Mouse (Mus musculus) erythroblast, embryonic 14.5 days (primary cell): ENCODE data around the gene Gak. TPM values are rescaled to one million over a fixed set of nuclear protein-coding genes. Genes with fewer than 3 reads are reported as not detected.
"Not testable (repeated sequence)": the region's sequence is repeated elsewhere in the genome, so short reads cannot be mapped to it uniquely, and the experiment has no call there.

Experiments
- H3K27me3 ChIP-seq: 2 replicates; pipeline ENCODE4 v1.6.1; 2012; ENCODE audit warnings: inconsistent platforms; ENCODE audit not compliant: control insufficient read depth
- H3K36me3 ChIP-seq: 2 replicates; pipeline ENCODE4 v1.6.1; 2012; ENCODE audit warnings: mild to moderate bottlenecking, inconsistent platforms; ENCODE audit not compliant: control insufficient read depth
- H3K4me1 ChIP-seq: 2 replicates; pipeline ENCODE4 v1.6.1; 2012; ENCODE audit warnings: inconsistent platforms; ENCODE audit not compliant: control insufficient read depth
- H3K4me3 ChIP-seq: replicated peaks from 2 replicates; pipeline ENCODE3; 2012; ENCODE audit warnings: moderate library complexity, mild to moderate bottlenecking, inconsistent platforms
- H3K9me3 ChIP-seq: 2 replicates; pipeline ENCODE4 v1.6.1; 2012; ENCODE audit warnings: low read length, inconsistent platforms, mixed read lengths; ENCODE audit not compliant: control insufficient read depth
- GATA1 ChIP-seq: IDR thresholded peaks from 2 replicates; pipeline ENCODE4 v1.6.1; 2012; ENCODE audit warnings: low read length, inconsistent platforms, mixed read lengths
- TAL1 ChIP-seq: IDR thresholded peaks from 3 replicates; pipeline ENCODE4 v1.6.1; 2012; ENCODE audit warnings: low read length, inconsistent platforms, mixed read lengths
- polyA plus RNA-seq: library from polyadenylated mRNA; stranded (reverse); fragments of >175 nt; gene quantifications from 2 replicates; pipeline ENCODE4 v1.2.3, GENCODE M21; 2012

Gene Gak
- polyA plus RNA-seq, 1 experiment, result 5.2 TPM

DNA sequence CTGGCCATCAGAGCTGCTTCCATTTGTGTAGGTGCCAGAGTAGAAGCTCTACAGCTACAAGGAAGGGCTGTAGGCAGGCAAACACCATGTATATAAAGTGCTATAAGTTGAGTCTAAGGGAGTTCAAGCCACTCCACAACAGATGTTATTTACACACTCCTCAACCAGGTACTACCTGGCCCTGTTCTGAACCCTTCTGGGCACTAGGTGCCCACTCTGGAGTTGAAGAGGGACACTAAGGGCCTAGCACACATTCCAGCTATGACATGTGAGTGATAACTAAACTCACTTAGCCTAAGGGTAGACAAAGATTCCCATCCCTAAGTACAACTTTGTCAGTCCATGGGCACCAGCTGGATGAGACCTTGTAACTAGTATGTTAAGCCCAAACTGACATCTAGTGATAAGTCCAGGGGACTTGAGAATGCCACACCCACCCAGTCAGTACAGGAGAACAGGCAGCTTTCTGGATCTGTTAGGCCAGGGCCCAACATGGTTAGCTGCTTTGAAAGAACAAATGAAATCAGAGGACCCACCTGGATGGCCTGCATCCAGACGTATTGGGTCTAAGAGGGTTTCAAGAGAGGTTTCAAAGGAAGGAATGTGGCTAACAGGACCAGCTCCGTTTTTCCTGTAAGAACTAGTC is 18.4 kb upstream of the Gak start:
- Histone ChIP-seq H3K4me3 (no peak overlapping the region), H3K4me1 (peaks cover 11% of the 10 kb centered on the region), H3K9me3 (no peaks in the 10 kb centered on the region), H3K27me3 (no peaks in the 10 kb centered on the region), H3K36me3 (peaks cover 91% of the 10 kb centered on the region)
- TF ChIP-seq TAL1 (no peak), GATA1 (no peak)

DNA sequence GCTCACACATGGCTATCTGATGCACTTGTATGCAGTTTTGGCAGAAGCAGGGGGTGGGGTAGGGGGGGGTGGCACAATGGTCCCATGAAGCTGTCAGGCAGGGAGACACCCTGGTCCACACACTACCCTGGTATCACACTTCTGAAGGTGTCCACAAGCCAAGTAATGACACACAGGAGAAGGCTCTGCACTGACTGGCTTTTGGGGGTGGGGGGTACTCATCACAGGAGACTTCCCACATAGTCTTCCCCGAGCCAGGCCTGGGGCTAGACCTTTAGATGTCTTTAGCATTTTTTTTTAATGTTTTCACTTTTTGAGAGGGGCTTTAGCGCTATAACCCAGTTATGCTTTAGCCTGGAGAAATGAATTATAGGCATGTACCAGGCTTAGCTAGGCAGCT is 17.8 kb upstream of the Gak start:
- TF ChIP-seq TAL1 (no peak), GATA1 (no peak)
- peaks cover 11% of the 10 kb centered on the region for H3K4me1 ChIP-seq
- no peak overlapping the region for H3K4me3 ChIP-seq
- peaks cover 91% of the 10 kb centered on the region for H3K36me3 ChIP-seq
- no peaks in the 10 kb centered on the region for H3K9me3 ChIP-seq
- H3K27me3 ChIP-seq, result no peaks in the 10 kb centered on the region

DNA sequence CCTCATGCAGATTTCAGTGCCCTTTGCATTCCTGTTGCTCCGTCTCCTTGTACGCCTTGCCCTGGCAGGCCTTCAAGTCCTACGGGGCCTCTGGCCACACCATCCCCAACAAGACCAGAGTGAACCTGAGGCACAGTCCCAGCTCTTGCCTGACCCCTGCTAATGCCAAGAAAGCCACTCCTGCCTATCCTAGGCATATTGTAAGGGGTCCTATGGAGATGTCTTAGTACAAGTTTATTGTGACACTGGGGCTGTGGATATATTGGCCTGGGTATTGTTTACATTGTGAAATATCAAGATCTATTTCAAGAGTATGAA is 16.7 kb upstream of the Gak start:
- H3K27me3 ChIP-seq, result no peaks in the 10 kb centered on the region
- peaks cover 87% of the 10 kb centered on the region for H3K36me3 ChIP-seq

DNA sequence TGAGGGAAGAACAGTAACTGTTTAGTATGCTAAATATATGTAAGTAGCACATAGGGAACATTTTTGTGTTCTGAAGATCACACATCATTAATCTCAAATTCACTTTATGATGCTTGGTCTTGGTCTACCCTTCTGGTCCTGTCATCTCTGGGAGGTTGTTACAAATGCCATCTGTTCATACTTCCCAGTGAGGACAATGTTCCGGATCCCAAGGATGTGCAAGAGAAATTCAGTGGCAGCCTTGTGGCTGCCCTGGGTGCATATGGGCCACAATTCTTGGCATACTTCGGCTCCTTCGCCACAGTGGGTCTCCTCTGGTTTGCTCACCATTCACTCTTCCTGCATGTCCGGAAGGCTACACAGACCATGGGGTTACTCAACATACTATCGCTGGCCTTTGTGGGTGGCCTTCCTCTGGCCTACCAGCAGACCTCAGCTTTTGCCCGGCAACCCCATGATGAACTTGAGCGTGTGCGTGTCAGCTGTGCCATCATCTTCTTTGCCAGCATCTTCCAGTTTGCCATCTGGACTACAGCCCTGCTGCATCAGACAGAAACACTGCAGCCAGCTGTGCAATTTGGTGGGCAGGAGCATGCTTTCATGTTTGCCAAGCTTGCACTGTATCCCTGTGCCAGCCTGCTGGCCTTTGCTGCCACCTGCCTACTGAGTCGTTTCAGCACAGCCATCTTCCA is 16.2 kb upstream of the Gak start:
- Histone ChIP-seq H3K4me1 (peaks cover 9% of the 10 kb centered on the region), H3K4me3 (no peak overlapping the region), H3K27me3 (no peaks in the 10 kb centered on the region), H3K9me3 (no peaks in the 10 kb centered on the region), H3K36me3 (peaks cover 82% of the 10 kb centered on the region)
- TF ChIP-seq TAL1, result no peak
- TF ChIP-seq GATA1, result no peak

More for the DNA sequence above, 16.7 kb upstream of the Gak start:
- TF ChIP-seq GATA1 (no peak), TAL1 (no peak)
- peaks cover 11% of the 10 kb centered on the region for H3K4me1 ChIP-seq
- no peaks in the 10 kb centered on the region for H3K9me3 ChIP-seq
- no peak overlapping the region for H3K4me3 ChIP-seq

GRCm38 (mm10) chr5:108643674-108644073 is 14.1 kb upstream of the Gak start:
- Histone ChIP-seq H3K36me3 (peaks cover 74% of the 10 kb centered on the region), H3K9me3 (no peaks in the 10 kb centered on the region), H3K27me3 (no peaks in the 10 kb centered on the region), H3K4me3 (no peak overlapping the region), H3K4me1 (peaks cover 8% of the 10 kb centered on the region)
- TF ChIP-seq GATA1, result no peak
- TF ChIP-seq TAL1, result no peak

DNA sequence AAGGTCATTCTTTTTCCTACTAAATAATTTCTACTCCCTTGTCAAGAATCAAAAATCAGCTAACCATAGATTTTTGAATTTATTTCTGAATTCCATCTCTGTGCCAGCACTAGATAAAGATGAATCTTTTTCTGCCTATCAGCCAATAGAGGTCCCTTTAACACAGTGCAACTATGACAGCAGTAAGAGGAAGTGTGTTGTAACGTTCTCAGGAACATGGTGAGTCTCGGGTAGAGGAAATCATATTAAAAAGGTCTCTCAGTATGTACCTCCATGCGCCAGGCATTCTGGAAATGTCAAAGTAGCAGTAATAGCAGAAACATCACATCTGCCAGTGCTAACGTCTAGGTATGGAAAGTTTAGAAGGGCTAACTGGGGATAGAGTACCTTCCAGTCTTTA is 6.6 kb upstream of the Gak start:
- Histone ChIP-seq H3K4me3 (no peak overlapping the region), H3K9me3 (no peaks in the 10 kb centered on the region), H3K36me3 (peaks cover 22% of the 10 kb centered on the region), H3K27me3 (no peaks in the 10 kb centered on the region), H3K4me1 (no peaks in the 10 kb centered on the region; the same call in 1 of the 2 replicates)
- TF ChIP-seq GATA1, result no peak
- TF ChIP-seq TAL1, result no peak

GRCm38 (mm10) chr5:108634088-108634487 is 4.5 kb upstream of the Gak start:
- not testable (repeated sequence) for H3K36me3 ChIP-seq, H3K27me3 ChIP-seq, H3K4me3 ChIP-seq, H3K9me3 ChIP-seq
- peaks cover 17% of the 10 kb centered on the region for H3K4me1 ChIP-seq

DNA sequence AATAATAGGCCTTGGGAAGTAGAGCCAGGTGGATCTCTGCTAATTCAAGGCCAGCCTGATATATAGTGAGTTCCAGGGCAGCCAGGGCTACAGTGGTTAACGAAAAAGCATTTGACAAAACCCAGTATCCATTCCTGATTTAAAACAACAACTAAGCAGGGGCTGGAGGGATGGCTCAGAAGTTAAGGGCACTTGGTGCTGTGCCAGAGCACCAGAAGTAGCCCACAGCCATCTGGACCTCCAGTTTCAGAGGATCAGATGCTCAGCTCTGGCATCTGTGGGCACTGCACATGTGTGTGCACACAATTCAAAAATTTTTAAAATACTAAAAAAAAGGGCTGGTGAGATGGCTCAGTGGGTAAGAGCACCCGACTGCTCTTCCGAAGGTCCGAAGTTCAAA is 4.1 kb upstream of the Gak start:
- Histone ChIP-seq H3K36me3 (peaks cover 9% of the 10 kb centered on the region), H3K27me3 (no peaks in the 10 kb centered on the region), H3K4me1 (peaks cover 21% of the 10 kb centered on the region), H3K9me3 (no peaks in the 10 kb centered on the region), H3K4me3 (no peak overlapping the region)
- TF ChIP-seq TAL1 (no peak), GATA1 (no peak)

DNA sequence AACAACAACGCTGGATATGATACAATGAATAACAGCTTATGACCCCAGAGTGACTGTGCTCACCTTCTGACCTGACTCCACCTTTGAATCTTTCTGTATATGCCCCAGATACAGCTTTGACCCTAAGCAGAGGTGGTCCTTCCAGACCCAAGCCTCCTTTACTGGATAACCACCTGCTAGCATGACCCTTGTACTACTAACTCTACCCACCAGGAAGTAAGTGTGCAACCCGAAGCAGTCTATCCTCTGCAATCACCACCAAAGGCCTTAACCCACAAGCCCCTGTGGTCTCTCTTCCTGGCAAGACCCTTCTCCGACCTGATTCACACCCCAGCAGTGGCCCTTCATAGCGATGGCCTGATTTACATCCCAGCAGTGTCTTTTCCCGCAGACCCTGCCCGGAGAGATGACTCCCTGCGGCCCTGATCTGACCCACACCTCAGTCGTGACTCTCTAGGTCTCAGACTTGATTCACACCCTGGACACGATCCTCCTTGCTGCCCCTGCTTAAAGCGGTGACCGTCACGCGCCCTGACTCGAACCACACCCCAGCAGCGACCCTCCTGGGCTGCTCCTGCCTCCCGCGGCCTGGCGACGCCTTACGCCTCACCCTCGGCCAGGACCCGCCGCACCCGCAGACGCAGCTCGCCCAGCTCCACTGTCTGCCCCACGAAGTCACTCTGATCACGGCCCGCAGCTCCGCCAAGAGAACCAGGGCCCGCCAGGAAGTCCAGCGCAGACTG is 493 bp downstream of the Gak start:
- Histone ChIP-seq H3K27me3 (no peaks in the 10 kb centered on the region), H3K36me3 (peaks cover 20% of the 10 kb centered on the region), H3K4me1 (peaks cover 50% of the 10 kb centered on the region), H3K4me3 (peak overlapping the region; percentile 100), H3K9me3 (no peaks in the 10 kb centered on the region)
- no peak for TF ChIP-seq TAL1
- no peak for TF ChIP-seq GATA1
